Mouse (Mus musculus) forebrain, embryonic 15.5 days (tissue): ENCODE results near the gene Clic5. TPM values are rescaled to one million over a fixed set of nuclear protein-coding genes. Genes with fewer than 3 reads are reported as not detected.

ENCODE experiments used
- ATAC-seq: fragments of 200-750 bp; cut with Nextera tagmentation; replicated peaks from 2 replicates; pipeline ENCODE4 v1.8.0; 2017; ENCODE audit warnings: mild to moderate bottlenecking, moderate TSS enrichment, moderate library complexity
- H3K27ac ChIP-seq: fragments of 300-500 bp; sonication (generic); replicated peaks from 2 replicates; pipeline ENCODE4 v1.5.1; 2015; ENCODE audit warnings: mild to moderate bottlenecking, inconsistent platforms
- H3K27me3 ChIP-seq: fragments of 300-500 bp; sonication (generic); 2 replicates; pipeline ENCODE4 v1.6.1; 2015; ENCODE audit warnings: inconsistent platforms
- H3K36me3 ChIP-seq: fragments of 300-500 bp; sonication (generic); 2 replicates; pipeline ENCODE4 v1.6.1; 2015; ENCODE audit warnings: mild to moderate bottlenecking, inconsistent platforms
- H3K4me1 ChIP-seq: fragments of 300-500 bp; sonication (generic); 2 replicates; pipeline ENCODE4 v1.6.1; 2015; ENCODE audit warnings: inconsistent platforms
- H3K4me2 ChIP-seq: fragments of 300-500 bp; sonication (generic); replicated peaks from 2 replicates; pipeline ENCODE4 v1.6.1; 2015; ENCODE audit warnings: mild to moderate bottlenecking, inconsistent platforms
- H3K4me3 ChIP-seq: fragments of 300-500 bp; sonication (generic); 2 replicates; pipeline ENCODE4 v1.5.1; 2015; ENCODE audit warnings: mild to moderate bottlenecking, inconsistent platforms
- H3K9ac ChIP-seq: fragments of 300-500 bp; sonication (generic); replicated peaks from 2 replicates; pipeline ENCODE4 v1.6.1; 2015; ENCODE audit warnings: mild to moderate bottlenecking, inconsistent platforms
- H3K9me3 ChIP-seq: fragments of 300-500 bp; sonication (generic); 2 replicates; pipeline ENCODE4 v1.6.1; 2016; ENCODE audit warnings: inconsistent platforms
- WGBS: fragments of 180-500 bp; shearing (Covaris S2); methylation state at CpG from one replicate; pipeline ENCODE4 v1.1.7; 2015; ENCODE audit warnings: mixed read lengths; 5-methylcytosine and 5-hydroxymethylcytosine counted together
- polyA plus RNA-seq: library from polyadenylated mRNA; unstranded; fragments of >200 nt; fragmentation: Nextera tagmentation; extraction: Ambion mirVana; gene quantifications from 2 replicates; pipeline ENCODE4 v1.2.1, GENCODE M21; 2015

Gene Clic5
- polyA plus RNA-seq, 1 experiment from 2014 or later: 0.06 TPM

GRCm38 (mm10) chr17:44244096-44244495 is 55.7 kb downstream of the Clic5 start:
- 18% methylated on average over 5 of the region's 5 CpGs for WGBS
- H3K9me3 ChIP-seq: no peaks in the 10 kb centered on the region
- no peaks in the 10 kb centered on the region for H3K27me3 ChIP-seq
- H3K4me2 ChIP-seq: no peak overlapping the region
- no peak overlapping the region for H3K4me3 ChIP-seq
- H3K27ac ChIP-seq: no peak overlapping the region
- no peak overlapping the region for H3K9ac ChIP-seq
- H3K36me3 ChIP-seq: no peaks in the 10 kb centered on the region
- no peak for ATAC-seq
- H3K4me1 ChIP-seq: no peaks in the 10 kb centered on the region; the same call in 1 of the 2 replicates

GRCm38 (mm10) chr17:44244625-44245024 is 56.2 kb downstream of the Clic5 start:
- Histone ChIP-seq H3K4me1 (no peaks in the 10 kb centered on the region; the same call in 1 of the 2 replicates), H3K9ac (no peak overlapping the region), H3K4me3 (no peak overlapping the region), H3K4me2 (no peak overlapping the region), H3K27ac (no peak overlapping the region), H3K36me3 (no peaks in the 10 kb centered on the region), H3K27me3 (no peaks in the 10 kb centered on the region), H3K9me3 (no peaks in the 10 kb centered on the region)
- no peak for ATAC-seq
- WGBS: 16% methylated on average over 7 of the region's 7 CpGs

DNA sequence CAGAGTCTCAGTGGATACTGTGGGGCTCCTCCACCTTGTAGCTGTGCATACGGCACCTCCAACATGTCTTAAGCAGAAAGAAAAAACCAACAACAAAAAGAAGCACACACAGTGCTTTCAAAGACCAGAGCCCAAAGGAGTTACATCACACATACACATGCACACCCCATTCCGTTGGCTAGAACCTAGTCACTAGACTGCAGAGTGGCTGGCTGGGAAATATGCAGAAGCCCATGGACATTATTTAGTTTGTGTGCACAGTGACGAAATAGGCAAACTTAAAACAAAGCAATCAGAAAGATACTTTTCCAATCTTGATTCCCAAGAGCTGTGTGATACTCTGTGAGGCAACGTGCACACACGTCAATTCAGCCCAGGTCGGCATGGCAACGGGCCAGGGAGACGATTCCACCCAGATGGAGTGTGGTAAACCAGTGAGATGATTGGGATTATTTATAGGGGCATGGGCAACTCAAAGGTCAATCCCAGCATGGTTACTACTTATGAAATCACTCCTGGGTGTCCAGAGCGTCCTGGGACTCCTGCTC is 57.8 kb downstream of the Clic5 start:
- H3K4me2 ChIP-seq: no peak overlapping the region
- H3K9me3 ChIP-seq: no peaks in the 10 kb centered on the region
- H3K27ac ChIP-seq: no peak overlapping the region
- 62% methylated on average over 9 of the region's 9 CpGs for WGBS
- no peak overlapping the region for H3K9ac ChIP-seq
- H3K27me3 ChIP-seq: no peaks in the 10 kb centered on the region
- no peak for ATAC-seq
- H3K36me3 ChIP-seq: no peaks in the 10 kb centered on the region
- no peak overlapping the region for H3K4me3 ChIP-seq
- H3K4me1 ChIP-seq: no peaks in the 10 kb centered on the region

GRCm38 (mm10) chr17:44249544-44249943 is 61.2 kb downstream of the Clic5 start:
- no peaks in the 10 kb centered on the region for H3K4me1 ChIP-seq
- H3K4me3 ChIP-seq: no peak overlapping the region
- no peaks in the 10 kb centered on the region for H3K9me3 ChIP-seq
- H3K4me2 ChIP-seq: no peak overlapping the region
- H3K36me3 ChIP-seq: no peaks in the 10 kb centered on the region
- H3K9ac ChIP-seq: no peak overlapping the region
- ATAC-seq: no peak
- WGBS: 88% methylated on average over 4 of the region's 4 CpGs
- no peak overlapping the region for H3K27ac ChIP-seq
- H3K27me3 ChIP-seq: no peaks in the 10 kb centered on the region

DNA sequence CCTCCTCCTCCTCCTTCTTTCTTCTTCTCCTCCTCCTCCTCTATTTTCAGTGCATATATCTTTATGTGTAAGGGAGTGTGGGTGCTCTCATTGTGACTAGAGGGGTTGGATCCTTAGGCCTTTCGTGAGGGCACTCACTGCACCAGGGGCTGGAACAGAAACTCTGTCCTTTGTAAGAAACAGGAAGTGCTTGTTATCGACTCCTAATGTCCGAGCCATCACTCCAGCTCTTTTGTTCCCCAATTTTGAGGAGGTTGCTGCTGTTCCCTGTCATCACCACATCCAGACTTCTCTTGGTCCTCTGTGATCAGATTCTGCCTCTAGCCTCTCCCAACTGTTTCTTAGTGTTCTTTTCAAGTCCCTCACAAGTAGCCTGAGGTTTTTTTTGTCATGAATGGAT is 64.3 kb downstream of the Clic5 start:
- ATAC-seq: no peak
- no peak overlapping the region for H3K4me2 ChIP-seq
- H3K9ac ChIP-seq: no peak overlapping the region
- no peaks in the 10 kb centered on the region for H3K9me3 ChIP-seq
- H3K36me3 ChIP-seq: no peaks in the 10 kb centered on the region
- no peaks in the 10 kb centered on the region for H3K4me1 ChIP-seq
- H3K27me3 ChIP-seq: no peaks in the 10 kb centered on the region
- no peak overlapping the region for H3K4me3 ChIP-seq
- H3K27ac ChIP-seq: no peak overlapping the region
- WGBS: 66% methylated on average over 3 of the region's 3 CpGs

- no peak for ATAC-seq
- no peaks in the 10 kb centered on the region for H3K27me3 ChIP-seq
- H3K4me3 ChIP-seq: no peak overlapping the region
- no peaks in the 10 kb centered on the region for H3K4me1 ChIP-seq
- H3K9me3 ChIP-seq: no peaks in the 10 kb centered on the region
- H3K9ac ChIP-seq: no peak overlapping the region
- H3K27ac ChIP-seq: no peak overlapping the region
- 62% methylated on average over 8 of the region's 8 CpGs for WGBS
- H3K4me2 ChIP-seq: no peak overlapping the region
- no peaks in the 10 kb centered on the region for H3K36me3 ChIP-seq
Measured at GRCm38 (mm10) chr17:44254698-44255097, 66.3 kb downstream of the Clic5 start.

DNA sequence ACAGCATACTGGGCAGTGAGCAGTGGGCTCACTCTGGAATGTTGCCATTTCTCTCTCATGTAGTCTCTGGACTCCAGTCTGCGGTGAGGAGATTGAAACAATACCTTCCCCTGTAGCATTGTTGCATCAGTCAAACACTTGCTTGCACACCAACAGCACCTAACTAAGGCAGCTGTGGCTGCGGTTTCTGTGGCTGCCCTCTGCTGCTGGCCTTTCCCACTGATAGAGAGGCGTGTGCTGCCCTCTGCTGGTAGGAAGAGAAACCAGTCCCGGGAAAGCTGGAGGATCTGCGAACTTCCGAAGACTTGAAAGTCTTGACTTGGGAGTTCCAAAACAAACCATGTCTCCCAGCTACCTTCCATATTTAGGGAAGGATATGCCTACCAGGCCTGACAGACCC is 68.2 kb downstream of the Clic5 start:
- no peaks in the 10 kb centered on the region for H3K36me3 ChIP-seq
- no peak overlapping the region for H3K9ac ChIP-seq
- no peak overlapping the region for H3K4me3 ChIP-seq
- no peaks in the 10 kb centered on the region for H3K4me1 ChIP-seq
- H3K4me2 ChIP-seq: no peak overlapping the region
- no peaks in the 10 kb centered on the region for H3K27me3 ChIP-seq
- 0 out of 2 replicates have a peak, but pooled peaks have one; percentile 21 for ATAC-seq
- no peak overlapping the region for H3K27ac ChIP-seq
- WGBS: 5% methylated on average over 6 of the region's 6 CpGs
- no peaks in the 10 kb centered on the region for H3K9me3 ChIP-seq

GRCm38 (mm10) chr17:44259245-44259644 is 70.9 kb downstream of the Clic5 start:
- H3K27ac ChIP-seq: no peak overlapping the region
- no peaks in the 10 kb centered on the region for H3K27me3 ChIP-seq
- H3K9me3 ChIP-seq: no peaks in the 10 kb centered on the region
- no peak overlapping the region for H3K4me3 ChIP-seq
- no peak overlapping the region for H3K9ac ChIP-seq
- no peaks in the 10 kb centered on the region for H3K36me3 ChIP-seq
- ATAC-seq: no peak
- 36% methylated on average over 6 of the region's 6 CpGs for WGBS
- H3K4me2 ChIP-seq: no peak overlapping the region
- no peaks in the 10 kb centered on the region for H3K4me1 ChIP-seq

GRCm38 (mm10) chr17:44261594-44262202 is 73.3 kb downstream of the Clic5 start:
- H3K27me3 ChIP-seq: no peaks in the 10 kb centered on the region
- no peak overlapping the region for H3K4me3 ChIP-seq
- H3K4me1 ChIP-seq: no peaks in the 10 kb centered on the region
- ATAC-seq: peak; percentile 86
- no peak overlapping the region for H3K9ac ChIP-seq
- H3K27ac ChIP-seq: no peak overlapping the region
- WGBS: 36% methylated on average over 9 of the region's 15 CpGs
- no peaks in the 10 kb centered on the region for H3K36me3 ChIP-seq
- H3K9me3 ChIP-seq: no peaks in the 10 kb centered on the region
- H3K4me2 ChIP-seq: no peak overlapping the region

DNA sequence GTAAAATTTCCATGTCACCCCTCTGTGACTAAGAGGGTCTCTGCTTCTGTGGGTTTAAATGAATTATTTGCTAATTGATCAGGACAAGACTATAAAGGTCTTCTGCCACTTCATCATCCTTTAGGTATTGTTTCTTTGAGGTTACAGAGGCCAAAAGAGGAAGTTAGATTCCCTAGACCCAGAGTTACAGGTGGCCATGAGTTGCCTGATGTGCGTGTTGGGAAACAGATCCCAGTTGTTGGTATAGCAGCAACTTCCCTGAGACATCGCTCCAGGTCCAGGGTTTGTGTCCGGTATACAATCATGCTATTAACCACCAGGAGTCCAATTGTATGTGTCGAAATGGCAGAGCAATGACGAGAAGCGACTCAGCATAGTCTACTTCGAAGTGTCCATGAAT is 81.7 kb downstream of the Clic5 start:
- H3K36me3 ChIP-seq: no peaks in the 10 kb centered on the region
- no peak overlapping the region for H3K9ac ChIP-seq
- no peaks in the 10 kb centered on the region for H3K9me3 ChIP-seq
- no peaks in the 10 kb centered on the region for H3K27me3 ChIP-seq
- H3K27ac ChIP-seq: no peak overlapping the region
- 92% methylated on average over 7 of the region's 7 CpGs for WGBS
- H3K4me2 ChIP-seq: no peak overlapping the region
- H3K4me3 ChIP-seq: no peak overlapping the region
- H3K4me1 ChIP-seq: no peaks in the 10 kb centered on the region
- ATAC-seq: no peak

- no peaks in the 10 kb centered on the region for H3K4me1 ChIP-seq
- no peaks in the 10 kb centered on the region for H3K27me3 ChIP-seq
- no peaks in the 10 kb centered on the region for H3K9me3 ChIP-seq
- H3K4me2 ChIP-seq: no peak overlapping the region
- ATAC-seq: no peak
- 88% methylated on average over 3 of the region's 3 CpGs for WGBS
- H3K9ac ChIP-seq: no peak overlapping the region
- H3K27ac ChIP-seq: no peak overlapping the region
- no peak overlapping the region for H3K4me3 ChIP-seq
- no peaks in the 10 kb centered on the region for H3K36me3 ChIP-seq
Measured at GRCm38 (mm10) chr17:44271426-44271825, 83.0 kb downstream of the Clic5 start.

GRCm38 (mm10) chr17:44274804-44275203 is 86.4 kb downstream of the Clic5 start:
- ATAC-seq: no peak
- no peak overlapping the region for H3K4me3 ChIP-seq
- H3K9me3 ChIP-seq: no peaks in the 10 kb centered on the region
- no peaks in the 10 kb centered on the region for H3K27me3 ChIP-seq
- no peaks in the 10 kb centered on the region for H3K36me3 ChIP-seq
- no peak overlapping the region for H3K27ac ChIP-seq
- H3K4me1 ChIP-seq: no peaks in the 10 kb centered on the region
- H3K4me2 ChIP-seq: no peak overlapping the region
- no peak overlapping the region for H3K9ac ChIP-seq

GRCm38 (mm10) chr17:44288320-44288719 is 99.9 kb downstream of the Clic5 start:
- Histone ChIP-seq H3K9me3 (no peaks in the 10 kb centered on the region), H3K4me1 (no peaks in the 10 kb centered on the region), H3K27me3 (no peaks in the 10 kb centered on the region), H3K27ac (no peak overlapping the region), H3K4me3 (no peak overlapping the region), H3K4me2 (no peak overlapping the region), H3K36me3 (no peaks in the 10 kb centered on the region), H3K9ac (no peak overlapping the region)
- 98% methylated on average over 1 of the region's 1 CpGs for WGBS
- no peak for ATAC-seq
